Mouse (Mus musculus) bone marrow macrophage, adult 2 months (primary cell): ENCODE measurements around the gene Colgalt2.

Experiments
- CTCF ChIP-seq: IDR thresholded peaks from 2 replicates; pipeline ENCODE4 v1.5.1; 2012; ENCODE audit warnings: low read depth, mild to moderate bottlenecking, low read length, moderate library complexity
- POLR2A ChIP-seq: IDR thresholded peaks from 2 replicates; pipeline ENCODE4 v1.6.1; 2012; ENCODE audit warnings: mild to moderate bottlenecking, low read depth, low read length, borderline replicate concordance

- TF ChIP-seq POLR2A (no peak), CTCF (no peak)
These were observed 122.6 kb downstream of the Colgalt2 start for GRCm38 (mm10) chr1:152522226-152522625.
